Mouse (Mus musculus): Measurements from ENCODE around the gene Dennd5a. TPM values are rescaled to one million over a fixed set of nuclear protein-coding genes. Genes with fewer than 3 reads are reported as not detected.
"Not testable (repeated sequence)": the region's sequence is repeated elsewhere in the genome, so short reads cannot be mapped to it uniquely, and the experiment has no call there.

Gene Dennd5a
- 30.2 and 35.4 TPM in 2 replicates for polyA plus RNA-seq (2016; fragmentation: Nextera tagmentation; extraction: Ambion mirVana)

- Histone ChIP-seq H3K9me3 (replicated peaks) (peaks cover 7% of the 10 kb centered on the region; the same call in 1 of the 2 replicates), H3K4me1 (peaks cover 38% of the 10 kb centered on the region), H3K4me3 (peak within 1 kb of the TSS; percentile 90), H3K27me3 (ENCODE audit: low read depth, poor library complexity, severe bottlenecking) (peaks cover 10% of the 10 kb centered on the region; the same call in 1 of the 2 replicates), H3K36me3 (no peaks in the 10 kb centered on the region), H3K27ac (replicated peaks) (peak within 1 kb of the TSS; percentile 97)
- DNase-seq (ENCODE audit: low spot score), result peak; percentile 91
- WGBS, result under 1% methylated on average over 83 of the region's 107 CpGs
These were observed at the start of gene Dennd5a for GRCm38 (mm10) chr7:109959716-109960612. Gene Dennd5a, minus strand, starts transcription at chr7:109960470.

- Histone ChIP-seq H3K9me3 (replicated peaks) (no peaks in the 10 kb centered on the region), H3K4me1 (no peaks in the 10 kb centered on the region), H3K36me3 (no peaks in the 10 kb centered on the region), H3K27me3 (ENCODE audit: low read depth, poor library complexity, severe bottlenecking) (no peaks in the 10 kb centered on the region), H3K4me3 (no peak overlapping the region), H3K27ac (replicated peaks) (no peak overlapping the region)
- 95% methylated on average over 6 of the region's 6 CpGs for WGBS
- DNase-seq (ENCODE audit: low spot score), result no peak
These were observed 48.8 kb upstream of the Dennd5a start for GRCm38 (mm10) chr7:110009084-110009483.

GRCm38 (mm10) chr7:110008513-110008912 lies 48.2 kb upstream of the Dennd5a start:
- Histone ChIP-seq H3K27ac (replicated peaks) (no peak overlapping the region), H3K4me3 (no peak overlapping the region)
- 92% methylated on average over 1 of the region's 1 CpGs for WGBS

GRCm38 (mm10) chr7:110006471-110007195 lies 46.4 kb upstream of the Dennd5a start:
- H3K36me3 ChIP-seq, result no peaks in the 10 kb centered on the region
- no peak overlapping the region for H3K4me3 ChIP-seq
- no peaks in the 10 kb centered on the region for H3K27me3 ChIP-seq (ENCODE audit: low read depth, poor library complexity, severe bottlenecking)
- no peak overlapping the region for H3K27ac ChIP-seq (replicated peaks)
- no peaks in the 10 kb centered on the region for H3K9me3 ChIP-seq (replicated peaks)
- DNase-seq (ENCODE audit: low spot score), result no peak
- peaks cover 6% of the 10 kb centered on the region for H3K4me1 ChIP-seq
- WGBS, result 79% methylated on average over 5 of the region's 5 CpGs

More at GRCm38 (mm10) chr7:110008513-110008912, 48.2 kb upstream of the Dennd5a start:
- Histone ChIP-seq H3K27me3 (ENCODE audit: low read depth, poor library complexity, severe bottlenecking) (no peaks in the 10 kb centered on the region), H3K36me3 (no peaks in the 10 kb centered on the region), H3K4me1 (no peaks in the 10 kb centered on the region), H3K9me3 (replicated peaks) (no peaks in the 10 kb centered on the region)
- no peak for DNase-seq (ENCODE audit: low spot score)

- Histone ChIP-seq H3K4me1 (peaks cover 6% of the 10 kb centered on the region), H3K27me3 (ENCODE audit: low read depth, poor library complexity, severe bottlenecking) (no peaks in the 10 kb centered on the region)
These were observed 45.7 kb upstream of the Dennd5a start for GRCm38 (mm10) chr7:110005976-110006375.

GRCm38 (mm10) chr7:110002968-110003367 lies 42.7 kb upstream of the Dennd5a start:
- DNase-seq (ENCODE audit: low spot score), result peak; percentile 57
- H3K27me3 ChIP-seq (ENCODE audit: low read depth, poor library complexity, severe bottlenecking), result no peaks in the 10 kb centered on the region
- H3K4me1 ChIP-seq, result peaks cover 6% of the 10 kb centered on the region
- no peaks in the 10 kb centered on the region for H3K36me3 ChIP-seq
- H3K27ac ChIP-seq (replicated peaks), result 0 out of 2 replicates have a peak overlapping the region, but pooled peaks have one; percentile 57
- no peaks in the 10 kb centered on the region for H3K9me3 ChIP-seq (replicated peaks)
- 23% methylated on average over 20 of the region's 20 CpGs for WGBS
- peak overlapping the region; percentile 34 for H3K4me3 ChIP-seq

More at GRCm38 (mm10) chr7:110005976-110006375, 45.7 kb upstream of the Dennd5a start:
- no peak for DNase-seq (ENCODE audit: low spot score)
- no peaks in the 10 kb centered on the region for H3K9me3 ChIP-seq (replicated peaks)
- H3K4me3 ChIP-seq, result no peak overlapping the region
- no peak overlapping the region for H3K27ac ChIP-seq (replicated peaks)
- H3K36me3 ChIP-seq, result no peaks in the 10 kb centered on the region

- DNase-seq (ENCODE audit: low spot score), result no peak
- peaks cover 6% of the 10 kb centered on the region for H3K4me1 ChIP-seq
- no peak overlapping the region for H3K4me3 ChIP-seq
- no peak overlapping the region for H3K27ac ChIP-seq (replicated peaks)
- no peaks in the 10 kb centered on the region for H3K27me3 ChIP-seq (ENCODE audit: low read depth, poor library complexity, severe bottlenecking)
- H3K9me3 ChIP-seq (replicated peaks), result no peaks in the 10 kb centered on the region
- no peaks in the 10 kb centered on the region for H3K36me3 ChIP-seq
These were observed 41.8 kb upstream of the Dennd5a start for GRCm38 (mm10) chr7:110002092-110002491.

- H3K4me1 ChIP-seq, result peaks cover 6% of the 10 kb centered on the region
- no peak overlapping the region for H3K27ac ChIP-seq (replicated peaks)
- 81% methylated on average over 4 of the region's 4 CpGs for WGBS
- no peaks in the 10 kb centered on the region for H3K27me3 ChIP-seq (ENCODE audit: low read depth, poor library complexity, severe bottlenecking)
- no peaks in the 10 kb centered on the region for H3K36me3 ChIP-seq
- no peak for DNase-seq (ENCODE audit: low spot score)
- no peak overlapping the region for H3K4me3 ChIP-seq
- H3K9me3 ChIP-seq (replicated peaks), result no peaks in the 10 kb centered on the region
These were observed 38.1 kb upstream of the Dennd5a start for GRCm38 (mm10) chr7:109998388-109998787.

GRCm38 (mm10) chr7:109993157-109993959 lies 33.1 kb upstream of the Dennd5a start:
- Histone ChIP-seq H3K36me3 (no peaks in the 10 kb centered on the region), H3K9me3 (replicated peaks) (no peaks in the 10 kb centered on the region), H3K27ac (replicated peaks) (no peak overlapping the region), H3K4me3 (no peak overlapping the region), H3K4me1 (no peaks in the 10 kb centered on the region), H3K27me3 (ENCODE audit: low read depth, poor library complexity, severe bottlenecking) (no peaks in the 10 kb centered on the region)
- no peak for DNase-seq (ENCODE audit: low spot score)
- WGBS, result 63% methylated on average over 2 of the region's 2 CpGs

- DNase-seq (ENCODE audit: low spot score), result no peak
- 92% methylated on average over 1 of the region's 1 CpGs for WGBS
- Histone ChIP-seq H3K4me1 (no peaks in the 10 kb centered on the region), H3K9me3 (replicated peaks) (no peaks in the 10 kb centered on the region), H3K27me3 (ENCODE audit: low read depth, poor library complexity, severe bottlenecking) (no peaks in the 10 kb centered on the region), H3K4me3 (no peak overlapping the region), H3K36me3 (no peaks in the 10 kb centered on the region), H3K27ac (replicated peaks) (no peak overlapping the region)
These were observed 31.0 kb upstream of the Dennd5a start for GRCm38 (mm10) chr7:109991286-109991685.

GRCm38 (mm10) chr7:109986775-109987174 lies 26.5 kb upstream of the Dennd5a start, which contains the start of gene Tmem41b:
Gene Tmem41b, minus strand, starts transcription at chr7:109986929.
- WGBS, result 39% methylated on average over 6 of the region's 6 CpGs
- H3K9me3 ChIP-seq (replicated peaks); H3K27me3 ChIP-seq (ENCODE audit: low read depth, poor library complexity, severe bottlenecking); DNase-seq (ENCODE audit: low spot score): not testable (repeated sequence)
- Histone ChIP-seq H3K36me3 (peaks cover 17% of the 10 kb centered on the region), H3K4me1 (peaks cover 15% of the 10 kb centered on the region), H3K27ac (replicated peaks) (peak within 1 kb of the TSS; percentile 84), H3K4me3 (peak within 1 kb of the TSS; percentile 69)

- peaks cover 22% of the 10 kb centered on the region for H3K36me3 ChIP-seq
- peak overlapping the region; percentile 84 for H3K27ac ChIP-seq (replicated peaks)
- DNase-seq (ENCODE audit: low spot score), result peak; percentile 99
- no peaks in the 10 kb centered on the region for H3K27me3 ChIP-seq (ENCODE audit: low read depth, poor library complexity, severe bottlenecking)
- H3K4me1 ChIP-seq, result peaks cover 15% of the 10 kb centered on the region
- H3K9me3 ChIP-seq (replicated peaks), result no peaks in the 10 kb centered on the region
- peak overlapping the region; percentile 69 for H3K4me3 ChIP-seq
- WGBS, result under 1% methylated on average over 43 of the region's 43 CpGs
These were observed 25.9 kb upstream of the Dennd5a start for GRCm38 (mm10) chr7:109986133-109986669.

Data from midbrain, embryonic 10.5 days (tissue).